Mouse (Mus musculus) c-Kit-positive CD71-positive TER-119-negative erythroid progenitor cells, embryonic 14.5 days (primary cell): ENCODE results near the gene Lce1f.
"Not testable (repeated sequence)": the region's sequence is repeated elsewhere in the genome, so short reads cannot be mapped to it uniquely, and the experiment has no call there.

ENCODE experiments used
- DNase-seq: peaks from one replicate; pipeline ENCODE4 v3.0.0-alpha.2; 2013; ENCODE audit warnings: low read depth

Gene Lce1f

DNA sequence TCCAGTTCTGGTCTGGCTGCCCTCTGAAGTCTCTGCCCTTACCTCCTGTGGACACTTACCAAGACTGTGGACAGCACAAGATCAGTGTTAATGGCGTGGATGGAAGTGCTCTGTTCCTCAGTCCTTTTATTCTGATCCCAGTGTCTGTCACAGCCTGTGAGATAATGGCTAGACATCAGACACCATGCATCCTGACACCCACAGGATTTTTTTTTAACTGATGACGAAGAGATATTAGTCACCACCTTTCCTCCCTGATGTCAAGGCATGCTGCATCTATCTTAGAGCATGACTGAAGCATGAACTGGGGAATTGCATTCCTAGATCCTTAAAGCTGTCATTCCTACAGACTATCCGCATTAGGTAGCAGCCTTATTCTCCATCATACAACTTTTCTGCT, at the start of gene Lce1f:
TSS of gene Lce1f (minus strand) at position 101 of the 400 bp plus-strand sequence.
- DNase-seq, result no peak

DNA sequence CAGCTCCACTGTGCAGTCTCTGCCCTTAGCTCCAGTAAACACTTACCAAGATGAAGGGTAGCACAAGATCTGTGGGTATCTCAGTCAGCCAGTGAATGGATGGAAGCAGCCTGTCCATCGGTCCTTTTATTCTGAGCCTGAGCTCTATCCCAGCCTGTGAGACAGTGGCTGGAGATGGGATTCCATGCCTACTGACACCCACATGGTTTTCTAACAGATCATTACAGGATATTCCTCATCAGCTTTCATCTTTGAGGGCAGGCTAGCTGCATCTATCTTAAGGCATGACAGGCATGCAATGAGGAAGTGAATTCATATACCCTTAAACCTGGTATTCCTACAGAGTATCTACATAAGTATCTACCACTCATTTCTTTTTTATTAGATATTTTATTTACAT, 44.8 kb upstream of the Lce1f start, which contains the start of gene Lce1h:
TSS of gene Lce1h (minus strand) at position 101 of the 400 bp plus-strand sequence.
- no peak for DNase-seq

DNA sequence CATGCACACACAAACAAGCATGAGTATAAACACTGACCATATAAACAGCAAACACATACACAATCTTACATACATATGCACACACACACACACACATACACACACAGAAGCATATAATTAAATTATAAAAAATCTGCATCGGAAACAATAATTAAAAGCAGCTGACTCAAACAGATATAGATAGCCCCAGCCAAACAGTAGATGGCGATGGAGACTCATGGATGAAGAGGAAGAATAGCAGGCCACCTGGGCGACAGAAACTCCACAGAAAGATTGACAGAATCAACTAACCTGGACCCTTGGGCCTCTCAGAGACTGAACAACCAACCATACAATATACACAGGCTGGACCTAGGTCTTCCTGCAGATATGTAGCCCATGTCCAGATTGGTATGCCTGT, 33.0 kb upstream of the Lce1f start:
- no peak for DNase-seq

DNA sequence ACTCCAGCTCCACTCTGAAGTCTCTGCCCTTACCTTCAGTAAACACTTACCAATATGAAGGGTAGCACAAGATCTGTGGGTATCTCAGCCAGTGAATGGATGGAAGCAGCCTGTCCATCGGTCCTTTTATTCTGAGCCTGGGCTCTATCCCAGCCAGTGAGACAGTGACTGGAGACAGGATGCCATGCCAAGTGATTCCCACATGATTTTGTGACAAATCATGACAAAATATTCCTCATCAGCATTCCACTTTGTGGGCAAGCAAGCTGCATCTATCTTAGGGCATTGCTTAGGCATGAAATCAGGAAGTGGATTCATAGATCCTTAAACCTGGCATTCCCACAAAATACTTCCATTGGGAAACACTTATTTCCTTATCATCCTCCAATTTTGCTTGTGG, 32.1 kb upstream of the Lce1f start, which contains the start of gene Lce1g:
TSS of gene Lce1g (minus strand) at position 101 of the 400 bp plus-strand sequence.
- no peak for DNase-seq

DNA sequence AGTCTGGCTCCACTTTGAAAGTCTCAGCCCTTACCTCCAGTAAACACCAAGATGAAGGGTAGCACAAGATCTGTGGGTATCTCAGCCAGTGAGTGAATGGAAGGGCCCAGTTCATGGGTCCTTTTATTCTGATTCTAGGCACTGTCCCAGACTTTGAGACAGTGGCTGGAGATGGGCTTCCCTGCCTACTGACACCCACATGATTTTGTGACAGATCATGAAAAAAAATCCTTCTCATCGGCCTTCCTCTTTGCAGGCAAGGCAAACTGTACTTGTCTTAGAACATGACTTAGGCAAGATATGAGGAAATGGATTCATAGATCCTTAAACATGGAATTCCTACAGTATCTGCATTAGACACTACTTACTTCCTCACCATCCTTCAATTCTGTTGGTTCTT, 18.8 kb upstream of the Lce1f start, which contains the start of gene Gm38119:
TSS of gene Gm38119 (minus strand) at position 101 of the 400 bp plus-strand sequence.
- DNase-seq, result no peak

DNA sequence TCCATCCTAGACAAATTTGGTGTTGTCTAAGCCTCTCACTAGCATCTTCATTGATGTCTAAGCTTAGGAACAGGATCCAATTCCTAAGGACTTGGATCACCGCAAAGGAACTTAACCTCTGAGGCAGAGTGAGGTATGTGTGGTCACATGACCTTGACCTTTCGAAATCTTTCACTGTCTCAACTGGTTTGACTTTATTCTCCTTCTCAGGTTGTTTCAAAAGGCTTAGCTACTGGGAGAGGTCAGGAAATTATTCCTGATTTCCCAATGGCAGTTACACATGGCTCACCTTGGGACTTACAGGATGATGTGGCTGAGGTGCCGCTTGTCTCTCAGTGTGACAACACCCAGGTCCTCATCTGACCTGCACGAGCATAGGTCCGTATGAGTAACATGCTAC, 2.5 kb upstream of the Lce1f start:
- DNase-seq, result no peak

DNA sequence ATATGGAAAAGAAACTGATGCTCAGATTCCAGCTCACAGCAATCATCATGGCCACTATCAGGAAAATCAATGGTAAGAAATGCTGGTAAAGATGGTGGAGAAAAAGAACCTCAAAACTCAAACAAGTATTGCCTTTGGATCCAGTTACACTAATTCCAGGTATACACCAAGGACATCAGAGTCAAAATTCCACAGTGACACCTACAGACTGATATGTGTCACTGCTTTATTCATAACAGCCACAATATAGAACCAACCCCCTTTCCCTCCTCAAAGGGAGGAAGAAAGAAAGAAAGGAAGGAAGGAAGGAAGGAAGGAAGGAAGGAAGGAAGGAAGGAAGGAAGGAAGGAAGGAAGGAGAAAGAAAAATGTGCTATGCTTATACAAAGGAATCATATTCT, 5.0 kb downstream of the Lce1f start:
- DNase-seq, result no peak

DNA sequence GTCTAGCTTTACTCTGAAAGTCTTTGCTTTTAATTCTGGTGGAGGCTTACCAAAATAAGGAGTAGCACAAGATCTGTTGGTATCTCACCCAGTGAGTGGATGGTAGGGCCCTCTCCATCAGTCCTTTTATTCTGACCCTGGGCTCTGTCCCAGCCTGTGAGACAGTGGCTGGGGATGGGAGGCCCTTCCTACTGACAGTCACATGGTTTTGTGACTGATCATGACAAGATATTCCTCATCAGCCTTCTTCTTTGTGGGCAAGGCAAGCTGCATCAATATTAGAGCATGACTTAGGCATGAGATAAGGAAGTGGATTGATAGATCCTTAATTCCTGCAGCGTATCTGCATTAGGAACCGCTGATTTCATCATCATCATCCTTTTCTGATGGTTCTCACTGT, 11.2 kb downstream of the Lce1f start, which contains the start of gene Lce1e:
TSS of gene Lce1e (minus strand) at position 101 of the 400 bp plus-strand sequence.
- DNase-seq, result no peak

DNA sequence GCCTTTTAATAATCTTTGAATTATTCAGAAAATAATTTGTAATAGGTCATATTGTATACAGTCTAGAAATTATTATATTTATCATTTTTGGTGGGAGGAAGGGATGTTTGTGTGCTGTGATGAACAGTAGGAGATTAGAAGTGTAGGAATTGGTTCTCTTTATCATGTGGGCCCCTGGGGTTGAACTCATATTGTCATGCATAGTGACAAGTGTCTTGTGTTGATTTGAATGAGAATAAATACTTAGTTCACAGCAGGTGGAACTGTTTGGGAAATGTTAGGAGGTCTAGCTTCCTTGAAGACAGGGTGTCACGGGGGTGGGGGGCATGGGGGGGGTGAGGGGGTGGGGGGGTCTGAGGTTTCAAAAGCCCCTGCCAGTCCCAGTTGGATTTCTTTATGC, 25.5 kb downstream of the Lce1f start:
- DNase-seq, result no peak

DNA sequence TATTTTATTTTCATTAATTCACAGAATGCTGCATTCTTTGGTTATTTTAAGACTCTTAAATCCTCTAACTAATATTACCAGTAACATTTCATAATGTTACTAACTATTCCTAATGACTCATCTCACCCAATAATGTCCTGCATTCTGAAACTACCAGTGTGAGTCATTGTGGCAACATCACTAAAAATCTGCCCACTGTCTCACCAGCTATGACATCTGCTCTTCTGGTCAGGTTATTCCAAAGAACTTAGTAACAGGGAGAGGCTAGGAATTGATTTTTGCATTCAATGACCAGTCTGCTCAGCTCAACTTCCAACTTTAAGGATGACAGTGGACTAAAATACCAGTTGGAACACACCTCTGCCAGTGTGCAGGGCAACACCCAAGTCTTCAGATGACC, 28.5 kb downstream of the Lce1f start:
- DNase-seq, result no peak

DNA sequence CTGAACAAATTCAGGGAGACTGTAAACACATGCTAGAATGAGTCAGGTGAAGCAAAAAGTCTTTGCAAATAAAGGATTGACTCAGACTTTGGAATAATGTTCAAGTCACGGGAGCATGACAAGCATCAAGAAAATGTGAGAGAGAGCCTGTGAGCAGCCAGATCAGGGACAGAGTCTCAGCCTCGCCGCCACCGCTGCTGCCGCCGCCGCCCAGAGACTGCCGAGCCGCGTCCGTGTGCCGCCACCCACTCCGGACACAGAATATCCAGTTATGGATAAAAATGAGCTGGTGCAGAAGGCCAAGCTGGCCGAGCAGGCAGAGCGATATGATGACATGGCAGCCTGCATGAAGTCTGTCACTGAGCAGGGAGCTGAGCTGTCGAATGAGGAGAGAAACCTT, 31.0 kb downstream of the Lce1f start:
- not testable (repeated sequence) for DNase-seq

DNA sequence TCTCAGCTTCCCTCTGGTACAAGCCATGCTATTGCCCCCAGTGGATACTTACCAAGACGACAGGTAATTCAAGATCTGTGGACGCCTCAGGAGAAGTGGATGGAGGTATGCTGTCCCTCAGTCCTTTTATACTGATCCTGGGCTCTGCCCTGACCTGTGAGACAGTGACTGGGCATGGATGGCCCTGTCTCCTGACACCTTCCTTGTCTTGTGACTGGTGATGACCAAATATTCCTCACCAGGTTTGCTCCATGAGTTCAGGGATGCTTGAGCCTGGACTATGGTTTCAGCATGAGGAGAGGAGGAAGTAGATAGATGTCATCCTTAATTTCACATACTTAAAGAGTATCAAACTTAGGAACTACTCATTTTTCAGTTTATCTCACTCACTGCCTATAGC, 33.0 kb downstream of the Lce1f start, which contains the start of gene Lce1d:
TSS of gene Lce1d (minus strand) at position 101 of the 400 bp plus-strand sequence.
- no peak for DNase-seq

DNA sequence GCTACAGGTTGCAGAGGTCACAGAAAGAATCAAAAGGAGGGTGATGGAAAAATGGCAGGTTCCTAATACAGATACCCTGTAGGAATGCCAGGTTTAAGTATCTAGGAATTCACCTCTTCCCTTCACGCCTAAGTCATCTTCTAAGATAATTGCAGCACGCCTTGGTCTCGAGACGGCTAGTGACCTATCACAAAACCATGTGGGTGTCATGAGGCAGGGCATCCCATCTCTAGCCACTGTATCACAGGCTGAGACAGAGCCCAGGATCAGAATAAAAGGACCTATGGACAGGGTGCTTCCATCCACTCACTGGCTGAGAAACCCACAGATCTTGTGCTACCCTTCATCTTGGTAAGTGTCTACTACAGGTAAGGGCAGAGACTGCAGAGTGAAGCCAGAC, 41.2 kb downstream of the Lce1f start, which contains the start of gene Lce1c:
TSS of gene Lce1c (plus strand) at position 301 of the 400 bp plus-strand sequence.
- no peak for DNase-seq

DNA sequence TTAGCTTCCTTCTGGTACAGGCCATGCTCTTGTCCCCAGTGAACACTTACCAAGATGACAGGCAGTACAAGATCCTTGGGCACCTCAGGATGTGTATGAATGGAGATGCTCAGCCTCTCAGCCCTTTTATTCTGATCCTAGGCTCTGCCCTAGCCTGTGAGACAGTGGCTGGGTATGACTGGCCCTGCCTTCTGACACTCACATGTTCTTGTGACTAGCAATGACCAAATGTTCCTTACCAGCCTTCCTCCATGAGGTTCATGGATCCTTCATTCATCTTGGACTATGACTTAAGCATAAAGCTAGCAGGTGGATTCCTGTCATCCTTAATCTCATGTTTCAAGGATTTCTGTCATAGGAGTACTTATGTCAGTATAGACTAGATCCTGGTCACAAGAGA, 49.9 kb downstream of the Lce1f start, which contains the start of gene Lce1a2:
TSS of gene Lce1a2 (minus strand) at position 101 of the 400 bp plus-strand sequence.
- no peak for DNase-seq
